Mouse (Mus musculus): ENCODE data around the gene Npffr2. TPM values are rescaled to one million over a fixed set of nuclear protein-coding genes. Genes with fewer than 3 reads are reported as not detected.

Gene Npffr2
- polyA plus RNA-seq, 1 experiment from 2014 or later, result not detected

GRCm38 (mm10) chr5:89579181-89579580 lies 52.0 kb downstream of the Npffr2 start:
- Histone ChIP-seq H3K9ac (no peak overlapping the region), H3K9me3 (replicated peaks) (no peaks in the 10 kb centered on the region), H3K27me3 (no peaks in the 10 kb centered on the region), H3K27ac (no peak overlapping the region), H3K4me3 (replicated peaks) (no peak overlapping the region), H3K4me1 (no peaks in the 10 kb centered on the region), H3K36me3 (no peaks in the 10 kb centered on the region), H3K4me2 (no peak overlapping the region)
- ATAC-seq (replicated peaks; ENCODE audit: low FRiP score), result no peak
- WGBS, result 76% methylated on average over 1 of the region's 1 CpGs

- H3K4me1 ChIP-seq, result no peaks in the 10 kb centered on the region
- H3K4me2 ChIP-seq, result no peak overlapping the region
- no peak overlapping the region for H3K4me3 ChIP-seq (replicated peaks)
- H3K27me3 ChIP-seq, result no peaks in the 10 kb centered on the region
- no peak for ATAC-seq (replicated peaks; ENCODE audit: low FRiP score)
- H3K36me3 ChIP-seq, result no peaks in the 10 kb centered on the region
- H3K27ac ChIP-seq, result no peak overlapping the region
- 82% methylated on average over 1 of the region's 1 CpGs for WGBS
- no peak overlapping the region for H3K9ac ChIP-seq
- no peaks in the 10 kb centered on the region for H3K9me3 ChIP-seq (replicated peaks)
Measured at GRCm38 (mm10) chr5:89581143-89581542, 53.9 kb downstream of the Npffr2 start.

GRCm38 (mm10) chr5:89581742-89582366 lies 54.6 kb downstream of the Npffr2 start:
- H3K9me3 ChIP-seq (replicated peaks), result no peaks in the 10 kb centered on the region
- H3K4me1 ChIP-seq, result no peaks in the 10 kb centered on the region
- no peak for ATAC-seq (replicated peaks; ENCODE audit: low FRiP score)
- H3K4me3 ChIP-seq (replicated peaks), result no peak overlapping the region
- H3K27ac ChIP-seq, result no peak overlapping the region
- H3K9ac ChIP-seq, result no peak overlapping the region
- no peaks in the 10 kb centered on the region for H3K27me3 ChIP-seq
- H3K36me3 ChIP-seq, result no peaks in the 10 kb centered on the region
- WGBS, result 78% methylated on average over 5 of the region's 5 CpGs
- no peak overlapping the region for H3K4me2 ChIP-seq

- Histone ChIP-seq H3K27me3 (no peaks in the 10 kb centered on the region), H3K36me3 (no peaks in the 10 kb centered on the region), H3K4me1 (no peaks in the 10 kb centered on the region), H3K4me3 (replicated peaks) (no peak overlapping the region), H3K9me3 (replicated peaks) (no peaks in the 10 kb centered on the region), H3K9ac (no peak overlapping the region), H3K27ac (no peak overlapping the region), H3K4me2 (no peak overlapping the region)
- no peak for ATAC-seq (replicated peaks; ENCODE audit: low FRiP score)
- WGBS, result 68% methylated on average over 3 of the region's 3 CpGs
Measured at GRCm38 (mm10) chr5:89585021-89585420, 57.8 kb downstream of the Npffr2 start.

- no peak overlapping the region for H3K27ac ChIP-seq
- H3K27me3 ChIP-seq, result no peaks in the 10 kb centered on the region
- ATAC-seq (replicated peaks; ENCODE audit: low FRiP score), result no peak
- H3K9ac ChIP-seq, result no peak overlapping the region
- no peaks in the 10 kb centered on the region for H3K4me1 ChIP-seq
- no peak overlapping the region for H3K4me3 ChIP-seq (replicated peaks)
- H3K4me2 ChIP-seq, result no peak overlapping the region
- 76% methylated on average over 4 of the region's 4 CpGs for WGBS
- H3K9me3 ChIP-seq (replicated peaks), result no peaks in the 10 kb centered on the region
- H3K36me3 ChIP-seq, result no peaks in the 10 kb centered on the region
Measured at GRCm38 (mm10) chr5:89592301-89592700, 65.1 kb downstream of the Npffr2 start.

- H3K36me3 ChIP-seq, result no peaks in the 10 kb centered on the region
- H3K4me3 ChIP-seq (replicated peaks), result no peak overlapping the region
- H3K4me2 ChIP-seq, result no peak overlapping the region
- H3K27ac ChIP-seq, result no peak overlapping the region
- no peak for ATAC-seq (replicated peaks; ENCODE audit: low FRiP score)
- WGBS, result 57% methylated on average over 2 of the region's 2 CpGs
- H3K9ac ChIP-seq, result no peak overlapping the region
- H3K27me3 ChIP-seq, result no peaks in the 10 kb centered on the region
- no peaks in the 10 kb centered on the region for H3K4me1 ChIP-seq
- 0 out of 2 replicates have a peak, but pooled peaks cover 4% of the 10 kb centered on the region for H3K9me3 ChIP-seq (replicated peaks)
Measured at GRCm38 (mm10) chr5:89611322-89612015, 84.2 kb downstream of the Npffr2 start.

- no peaks in the 10 kb centered on the region for H3K4me1 ChIP-seq
- 67% methylated on average over 6 of the region's 6 CpGs for WGBS
Measured at GRCm38 (mm10) chr5:89612262-89612661, 85.0 kb downstream of the Npffr2 start.

GRCm38 (mm10) chr5:89631599-89631998 lies 104.4 kb downstream of the Npffr2 start:
- no peaks in the 10 kb centered on the region for H3K27me3 ChIP-seq
- H3K9ac ChIP-seq, result no peak overlapping the region
- H3K27ac ChIP-seq, result no peak overlapping the region
- 55% methylated on average over 1 of the region's 1 CpGs for WGBS
- no peaks in the 10 kb centered on the region for H3K9me3 ChIP-seq (replicated peaks)
- H3K36me3 ChIP-seq, result no peaks in the 10 kb centered on the region
- H3K4me2 ChIP-seq, result no peak overlapping the region
- H3K4me1 ChIP-seq, result no peaks in the 10 kb centered on the region
- no peak for ATAC-seq (replicated peaks; ENCODE audit: low FRiP score)
- no peak overlapping the region for H3K4me3 ChIP-seq (replicated peaks)

More at GRCm38 (mm10) chr5:89612262-89612661, 85.0 kb downstream of the Npffr2 start:
- H3K4me3 ChIP-seq (replicated peaks), result no peak overlapping the region
- no peak for ATAC-seq (replicated peaks; ENCODE audit: low FRiP score)
- H3K4me2 ChIP-seq, result no peak overlapping the region
- no peaks in the 10 kb centered on the region for H3K27me3 ChIP-seq
- H3K27ac ChIP-seq, result no peak overlapping the region
- no peaks in the 10 kb centered on the region for H3K36me3 ChIP-seq
- 0 out of 2 replicates have a peak, but pooled peaks cover 4% of the 10 kb centered on the region for H3K9me3 ChIP-seq (replicated peaks)
- no peak overlapping the region for H3K9ac ChIP-seq

Other genes starting within 250 kb of the Npffr2 start
- gene Gc, start 69.5 kb upstream of the Npffr2 start, polyA plus RNA-seq (2015; fragmentation: Nextera tagmentation; extraction: Ambion mirVana), result 8.6 and 9.2 TPM in 2 replicates